Mouse (Mus musculus) lung, postnatal 0 days (tissue): ENCODE data around the gene Nadk2.

Experiments used
- CTCF ChIP-seq: IDR thresholded peaks from 2 replicates; pipeline ENCODE4 v1.5.1; 2016; ENCODE audit warnings: antibody characterized with exemption, mild to moderate bottlenecking
- EP300 ChIP-seq: IDR thresholded peaks from 2 replicates; pipeline ENCODE4 v1.6.1; 2016; ENCODE audit warnings: antibody characterized with exemption, mild to moderate bottlenecking, control low read depth

GRCm38 (mm10) chr15:9074671-9075070, 3.6 kb downstream of the Nadk2 start:
- TF ChIP-seq CTCF (no peak), EP300 (no peak)
